Mouse (Mus musculus) kidney, embryonic 15.5 days (tissue): ENCODE data around the gene Ccdc74a. TPM values are rescaled to one million over a fixed set of nuclear protein-coding genes. Genes with fewer than 3 reads are reported as not detected.

Experiments used
- ATAC-seq: fragments of 200-750 bp; cut with Nextera tagmentation; replicated peaks from 2 replicates; pipeline ENCODE4 v1.8.0; 2017; ENCODE audit warnings: moderate TSS enrichment; ENCODE audit not compliant: low FRiP score
- H3K27ac ChIP-seq: fragments of 300-500 bp; sonication (generic); 2 replicates; pipeline ENCODE4 v1.5.1; 2015; ENCODE audit warnings: mild to moderate bottlenecking, inconsistent platforms
- H3K27me3 ChIP-seq: fragments of 300-500 bp; sonication (generic); 2 replicates; pipeline ENCODE4 v1.6.1; 2015; ENCODE audit warnings: inconsistent platforms
- H3K36me3 ChIP-seq: fragments of 300-500 bp; sonication (generic); 2 replicates; pipeline ENCODE4 v1.6.1; 2015; ENCODE audit warnings: inconsistent platforms
- H3K4me1 ChIP-seq: fragments of 300-500 bp; sonication (generic); 2 replicates; pipeline ENCODE4 v1.6.1; 2015; ENCODE audit warnings: inconsistent platforms
- H3K4me2 ChIP-seq: fragments of 300-500 bp; sonication (generic); 2 replicates; pipeline ENCODE4 v1.6.1; 2015; ENCODE audit warnings: moderate library complexity, mild to moderate bottlenecking, inconsistent platforms
- H3K4me3 ChIP-seq: fragments of 300-500 bp; sonication (generic); replicated peaks from 2 replicates; pipeline ENCODE4 v1.5.1; 2015; ENCODE audit warnings: mild to moderate bottlenecking, inconsistent platforms
- H3K9ac ChIP-seq: fragments of 300-500 bp; sonication (generic); 2 replicates; pipeline ENCODE4 v1.6.1; 2015; ENCODE audit warnings: mild to moderate bottlenecking, inconsistent platforms
- H3K9me3 ChIP-seq: fragments of 300-500 bp; sonication (generic); replicated peaks from 2 replicates; pipeline ENCODE4 v1.6.1; 2016; ENCODE audit warnings: inconsistent platforms
- WGBS: fragments of 180-500 bp; shearing (Covaris S2); methylation state at CpG from one replicate; pipeline ENCODE4 v1.1.7; 2015; ENCODE audit warnings: mixed read lengths; 5-methylcytosine and 5-hydroxymethylcytosine counted together
- polyA plus RNA-seq: library from polyadenylated mRNA; unstranded; fragments of >200 nt; fragmentation: Nextera tagmentation; extraction: Ambion mirVana; gene quantifications from 2 replicates; pipeline ENCODE4 v1.2.1, GENCODE M21; 2015

Gene Ccdc74a
- polyA plus RNA-seq, 1 experiment from 2014 or later, result 7.8 TPM

DNA sequence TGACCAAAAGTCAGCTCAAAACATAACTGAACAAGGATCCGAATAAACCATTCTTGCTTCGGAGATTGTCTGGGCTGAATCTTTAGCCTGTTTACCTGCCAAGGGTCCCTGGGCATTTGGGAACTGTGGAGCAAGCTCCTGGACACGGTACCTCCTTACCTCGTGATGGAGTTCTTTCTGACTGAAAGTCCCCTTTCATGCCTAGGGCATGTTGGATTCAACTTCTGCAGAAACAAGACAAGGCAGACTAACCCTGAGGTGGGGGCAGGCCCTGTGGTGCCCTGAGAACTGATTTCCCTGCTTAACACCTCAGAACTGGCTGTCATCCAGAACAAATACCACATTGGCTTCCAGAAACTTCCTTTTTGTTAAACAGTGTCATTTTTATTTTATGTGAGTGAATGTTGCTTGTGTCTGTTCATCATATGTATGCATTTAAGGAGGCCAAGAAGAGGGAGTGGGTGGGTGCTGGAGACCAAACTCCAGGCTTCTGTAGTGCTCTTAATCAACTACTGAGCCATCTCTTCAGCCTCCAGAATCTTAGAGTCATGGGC is 2.8 kb upstream of the Ccdc74a start:
- H3K4me3 ChIP-seq, result no peak overlapping the region
- H3K4me1 ChIP-seq, result peaks cover 14% of the 10 kb centered on the region
- H3K27ac ChIP-seq, result no peak overlapping the region
- peaks cover 54% of the 10 kb centered on the region for H3K36me3 ChIP-seq
- 93% methylated on average over 4 of the region's 4 CpGs for WGBS
- H3K9me3 ChIP-seq, result no peaks in the 10 kb centered on the region
- no peak for ATAC-seq
- no peak overlapping the region for H3K9ac ChIP-seq
- no peak overlapping the region for H3K4me2 ChIP-seq
- no peaks in the 10 kb centered on the region for H3K27me3 ChIP-seq

DNA sequence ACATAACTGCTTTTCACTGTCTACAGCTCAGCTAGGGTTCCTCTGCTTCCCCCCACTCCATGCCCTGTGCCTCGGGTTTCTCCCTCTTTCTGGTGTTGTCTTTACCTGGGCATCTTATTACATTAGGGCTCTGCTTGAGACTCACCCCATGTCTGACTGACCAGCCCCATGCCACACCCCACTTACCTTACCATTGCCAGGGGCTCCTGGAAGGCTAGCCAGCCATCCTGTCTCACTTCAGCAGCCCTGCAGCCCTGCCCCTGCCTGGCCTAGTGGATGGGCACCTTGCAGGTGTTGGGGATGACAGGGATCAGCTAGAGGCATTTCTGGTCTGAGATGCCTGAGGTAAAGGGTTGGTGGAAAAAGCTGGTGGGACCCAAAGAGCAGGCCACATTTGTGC is 886 bp downstream of the Ccdc74a start:
- H3K4me3 ChIP-seq, result peak overlapping the region; percentile 65
- H3K4me2 ChIP-seq, result peak overlapping the region; percentile 93
- WGBS, result 19% methylated on average over 1 of the region's 1 CpGs
- no peak; the same call in 1 of the 2 replicates for ATAC-seq
- H3K27me3 ChIP-seq, result no peaks in the 10 kb centered on the region
- no peak overlapping the region; the same call in 1 of the 2 replicates for H3K27ac ChIP-seq
- peak overlapping the region; percentile 49 for H3K9ac ChIP-seq
- peaks cover 50% of the 10 kb centered on the region for H3K36me3 ChIP-seq
- H3K9me3 ChIP-seq, result no peaks in the 10 kb centered on the region
- peaks cover 14% of the 10 kb centered on the region for H3K4me1 ChIP-seq

GRCm38 (mm10) chr16:17647566-17648340 is 1.5 kb downstream of the Ccdc74a start:
- Histone ChIP-seq H3K9ac (no peak overlapping the region), H3K36me3 (peaks cover 50% of the 10 kb centered on the region), H3K4me2 (no peak overlapping the region), H3K27me3 (no peaks in the 10 kb centered on the region), H3K4me1 (peaks cover 14% of the 10 kb centered on the region), H3K27ac (no peak overlapping the region), H3K4me3 (no peak overlapping the region), H3K9me3 (no peaks in the 10 kb centered on the region)
- ATAC-seq, result no peak; the same call in 1 of the 2 replicates
- 88% methylated on average over 10 of the region's 10 CpGs for whole genome bisulfite sequencing

- H3K4me2 ChIP-seq, result no peak overlapping the region
- H3K4me3 ChIP-seq, result no peak overlapping the region
- no peaks in the 10 kb centered on the region for H3K27me3 ChIP-seq
- no peak overlapping the region for H3K27ac ChIP-seq
- peaks cover 14% of the 10 kb centered on the region for H3K4me1 ChIP-seq
- WGBS, result 89% methylated on average over 16 of the region's 16 CpGs
- ATAC-seq, result no peak
- H3K9ac ChIP-seq, result no peak overlapping the region
- H3K9me3 ChIP-seq, result no peaks in the 10 kb centered on the region
- H3K36me3 ChIP-seq, result peaks cover 60% of the 10 kb centered on the region
Measured at GRCm38 (mm10) chr16:17649925-17650605, 3.8 kb downstream of the Ccdc74a start.

GRCm38 (mm10) chr16:17650711-17651110 is 4.4 kb downstream of the Ccdc74a start:
- Histone ChIP-seq H3K36me3 (peaks cover 66% of the 10 kb centered on the region), H3K27ac (no peak overlapping the region), H3K9ac (no peak overlapping the region), H3K4me2 (no peak overlapping the region), H3K4me3 (no peak overlapping the region), H3K27me3 (no peaks in the 10 kb centered on the region), H3K4me1 (peaks cover 14% of the 10 kb centered on the region), H3K9me3 (no peaks in the 10 kb centered on the region)
- no peak for ATAC-seq
- WGBS, result 98% methylated on average over 1 of the region's 1 CpGs

GRCm38 (mm10) chr16:17652607-17653006 is 6.3 kb downstream of the Ccdc74a start:
- Histone ChIP-seq H3K4me1 (0 out of 2 replicates have a peak, but pooled peaks cover under 1% of the 10 kb centered on the region), H3K36me3 (peaks cover 84% of the 10 kb centered on the region), H3K9ac (no peak overlapping the region), H3K4me2 (no peak overlapping the region), H3K4me3 (no peak overlapping the region), H3K27me3 (no peaks in the 10 kb centered on the region), H3K9me3 (no peaks in the 10 kb centered on the region), H3K27ac (no peak overlapping the region)
- no peak for ATAC-seq
- WGBS, result 98% methylated on average over 4 of the region's 4 CpGs

DNA sequence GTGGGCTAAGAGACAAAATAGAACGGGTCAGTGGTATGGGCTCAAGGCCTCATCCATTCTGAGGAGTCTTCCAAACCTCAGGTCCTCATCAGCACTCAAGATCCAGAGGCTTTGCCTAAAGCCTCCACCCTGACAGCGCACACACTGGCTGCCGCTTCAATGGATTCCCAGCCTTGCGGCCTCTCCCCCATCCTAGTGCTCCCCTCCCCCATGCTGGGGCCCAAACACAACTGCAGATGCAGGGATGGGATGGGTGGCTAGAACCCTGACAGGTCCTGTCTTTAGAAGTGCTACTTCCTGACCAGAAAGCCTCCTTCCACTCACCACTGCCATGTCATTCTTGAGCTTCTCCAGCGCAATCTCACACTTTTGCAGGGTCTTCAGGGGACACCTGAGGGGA is 7.3 kb downstream of the Ccdc74a start:
- H3K4me2 ChIP-seq, result no peak overlapping the region
- H3K27ac ChIP-seq, result no peak overlapping the region
- no peak overlapping the region for H3K9ac ChIP-seq
- H3K27me3 ChIP-seq, result no peaks in the 10 kb centered on the region
- no peak overlapping the region for H3K4me3 ChIP-seq
- peaks cover 92% of the 10 kb centered on the region for H3K36me3 ChIP-seq
- no peaks in the 10 kb centered on the region for H3K9me3 ChIP-seq
- no peaks in the 10 kb centered on the region for H3K4me1 ChIP-seq
- WGBS, result 90% methylated on average over 5 of the region's 5 CpGs
- no peak for ATAC-seq

GRCm38 (mm10) chr16:17654188-17654795 is 8.0 kb downstream of the Ccdc74a start:
- H3K4me3 ChIP-seq, result no peak overlapping the region
- no peak for ATAC-seq
- no peaks in the 10 kb centered on the region for H3K4me1 ChIP-seq
- H3K36me3 ChIP-seq, result peaks cover 91% of the 10 kb centered on the region
- WGBS, result 88% methylated on average over 4 of the region's 4 CpGs
- H3K27ac ChIP-seq, result no peak overlapping the region
- no peak overlapping the region for H3K4me2 ChIP-seq
- no peak overlapping the region for H3K9ac ChIP-seq
- no peaks in the 10 kb centered on the region for H3K9me3 ChIP-seq
- H3K27me3 ChIP-seq, result no peaks in the 10 kb centered on the region

- ATAC-seq, result no peak
- no peak overlapping the region for H3K27ac ChIP-seq
- H3K27me3 ChIP-seq, result no peaks in the 10 kb centered on the region
- no peaks in the 10 kb centered on the region for H3K4me1 ChIP-seq
- no peak overlapping the region for H3K4me2 ChIP-seq
- H3K9ac ChIP-seq, result no peak overlapping the region
- WGBS, result 87% methylated on average over 5 of the region's 5 CpGs
- H3K36me3 ChIP-seq, result peaks cover 88% of the 10 kb centered on the region
- H3K4me3 ChIP-seq, result no peak overlapping the region
- H3K9me3 ChIP-seq, result no peaks in the 10 kb centered on the region
Measured at GRCm38 (mm10) chr16:17656212-17656871, 10.1 kb downstream of the Ccdc74a start.

- Histone ChIP-seq H3K4me3 (no peak overlapping the region), H3K36me3 (peaks cover 87% of the 10 kb centered on the region), H3K27me3 (no peaks in the 10 kb centered on the region), H3K4me2 (no peak overlapping the region), H3K4me1 (no peaks in the 10 kb centered on the region), H3K9ac (no peak overlapping the region), H3K9me3 (no peaks in the 10 kb centered on the region), H3K27ac (no peak overlapping the region)
- no peak for ATAC-seq
Measured at GRCm38 (mm10) chr16:17665568-17665967, 19.3 kb downstream of the Ccdc74a start.

DNA sequence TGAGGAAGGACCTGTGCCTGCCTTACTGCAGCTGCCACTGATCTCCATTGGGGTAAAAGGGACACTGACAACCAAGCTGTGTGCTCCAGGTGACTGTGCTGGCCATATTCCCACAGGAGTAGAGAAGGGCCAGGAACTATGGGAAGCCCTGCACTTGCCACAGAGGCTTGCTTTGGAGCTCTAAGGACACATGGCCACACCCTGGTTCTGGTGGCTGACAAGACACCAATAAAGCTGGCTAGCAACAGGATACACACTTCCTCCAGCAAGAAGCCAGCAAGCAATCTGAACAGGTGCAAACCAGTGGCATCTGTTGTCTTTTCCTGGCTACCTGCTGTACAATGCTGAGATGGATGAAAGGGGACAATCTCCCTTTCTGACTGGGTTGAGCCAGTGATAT is 23.6 kb downstream of the Ccdc74a start:
- H3K4me2 ChIP-seq, result no peak overlapping the region
- peaks cover 90% of the 10 kb centered on the region for H3K36me3 ChIP-seq
- no peak overlapping the region for H3K4me3 ChIP-seq
- no peaks in the 10 kb centered on the region for H3K9me3 ChIP-seq
- no peak overlapping the region for H3K27ac ChIP-seq
- no peak for ATAC-seq
- H3K4me1 ChIP-seq, result no peaks in the 10 kb centered on the region
- no peak overlapping the region for H3K9ac ChIP-seq
- H3K27me3 ChIP-seq, result no peaks in the 10 kb centered on the region

DNA sequence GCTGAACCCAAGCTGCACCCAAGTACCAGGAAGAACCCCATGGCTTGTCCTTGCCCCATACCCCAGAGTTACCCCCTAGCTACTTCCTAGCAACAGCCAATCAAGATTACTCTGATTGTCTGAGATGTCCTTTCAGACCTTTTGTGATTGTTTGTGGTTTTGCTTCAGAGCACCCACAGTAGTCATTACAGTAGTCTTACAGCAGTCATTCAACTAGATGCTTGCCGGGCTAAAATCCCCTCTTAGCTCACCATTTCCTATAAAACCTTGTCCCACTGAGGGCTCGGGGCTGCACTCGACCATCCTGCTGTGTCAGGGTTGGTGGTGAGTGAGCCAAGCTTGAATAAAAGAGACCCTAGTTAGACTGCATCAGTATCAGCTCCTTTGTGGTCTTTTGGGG is 48.6 kb downstream of the Ccdc74a start:
- ATAC-seq, result no peak
- Histone ChIP-seq H3K9ac (no peak overlapping the region), H3K4me3 (no peak overlapping the region), H3K4me1 (no peaks in the 10 kb centered on the region), H3K4me2 (no peak overlapping the region), H3K36me3 (peaks cover 73% of the 10 kb centered on the region), H3K9me3 (no peaks in the 10 kb centered on the region), H3K27me3 (no peaks in the 10 kb centered on the region), H3K27ac (no peak overlapping the region)
- 90% methylated on average over 3 of the region's 3 CpGs for WGBS
